Mouse (Mus musculus): ENCODE results near the gene Unc119b. TPM values are rescaled to one million over a fixed set of nuclear protein-coding genes. Genes with fewer than 3 reads are reported as not detected.
"Not testable (repeated sequence)": the region's sequence is repeated elsewhere in the genome, so short reads cannot be mapped to it uniquely, and the experiment has no call there.

The Unc119b gene
- polyA plus RNA-seq, 1 experiment from 2014 or later = 45.4 TPM

GRCm38 (mm10) chr5:115118961-115119570 lies 15.7 kb downstream of the Unc119b start, which contains the start of gene Acads:
Gene Acads (minus strand): TSS chr5:115119346.
- H3K4me3 ChIP-seq (ENCODE audit: low read depth, low read length) = peak within 1 kb of the TSS; percentile 86
- no peak for TF ChIP-seq CTCF (IDR thresholded peaks at IDR 0.05; ENCODE audit: low read depth)

GRCm38 (mm10) chr5:115117467-115117866 lies 17.3 kb downstream of the Unc119b start:
- Histone ChIP-seq H3K9ac (no peak overlapping the region), H3K36me3 (ENCODE audit: insufficient read depth) (peaks cover 23% of the 10 kb centered on the region), H3K9me3 (ENCODE audit: low read depth, low read length) (no peaks in the 10 kb centered on the region), H3K27ac (ENCODE audit: low read depth) (no peak overlapping the region), H3K4me1 (ENCODE audit: insufficient read depth) (peaks cover 2% of the 10 kb centered on the region; the same call in 1 of the 2 replicates), H3K4me3 (ENCODE audit: low read depth, low read length) (no peak overlapping the region), H3K27me3 (ENCODE audit: insufficient read depth, low read length) (no peaks in the 10 kb centered on the region), H3K4me2 (no peak overlapping the region)
- TF ChIP-seq CTCF (IDR thresholded peaks at IDR 0.05; ENCODE audit: low read depth) = no peak; the same call in 1 of the 2 replicates
- 70% methylated on average over 13 of the region's 13 CpGs for WGBS
- ATAC-seq (ENCODE audit: insufficient read depth) (no peak), DNase-seq (no peak)

More at GRCm38 (mm10) chr5:115118961-115119570, 15.7 kb downstream of the Unc119b start, which contains the start of gene Acads:
- WGBS = under 1% methylated on average over 39 of the region's 39 CpGs
- Histone ChIP-seq H3K9me3 (ENCODE audit: low read depth, low read length) (no peaks in the 10 kb centered on the region), H3K27ac (ENCODE audit: low read depth) (peak within 1 kb of the TSS; percentile 65; the same call in 1 of the 2 replicates), H3K36me3 (ENCODE audit: insufficient read depth) (peaks cover 22% of the 10 kb centered on the region), H3K4me1 (ENCODE audit: insufficient read depth) (peaks cover 2% of the 10 kb centered on the region; the same call in 1 of the 2 replicates), H3K4me2 (peak within 1 kb of the TSS; percentile 78), H3K27me3 (ENCODE audit: insufficient read depth, low read length) (no peaks in the 10 kb centered on the region), H3K9ac (peak within 1 kb of the TSS; percentile 85)
- peak; percentile 92 for ATAC-seq (ENCODE audit: insufficient read depth)
- DNase-seq = peak; percentile 90

GRCm38 (mm10) chr5:115116426-115116825 lies 18.3 kb downstream of the Unc119b start:
- WGBS = 77% methylated on average over 3 of the region's 3 CpGs
- Histone ChIP-seq H3K27me3 (ENCODE audit: insufficient read depth, low read length) (no peaks in the 10 kb centered on the region), H3K9ac (no peak overlapping the region), H3K9me3 (ENCODE audit: low read depth, low read length) (no peaks in the 10 kb centered on the region), H3K4me3 (ENCODE audit: low read depth, low read length) (no peak overlapping the region), H3K4me2 (no peak overlapping the region), H3K4me1 (ENCODE audit: insufficient read depth) (peaks cover 2% of the 10 kb centered on the region; the same call in 1 of the 2 replicates), H3K36me3 (ENCODE audit: insufficient read depth) (peaks cover 28% of the 10 kb centered on the region), H3K27ac (ENCODE audit: low read depth) (no peak overlapping the region)
- DNase-seq (no peak), ATAC-seq (ENCODE audit: insufficient read depth) (no peak)
- TF ChIP-seq CTCF (IDR thresholded peaks at IDR 0.05; ENCODE audit: low read depth) = no peak

- no peaks in the 10 kb centered on the region for H3K9me3 ChIP-seq (ENCODE audit: low read depth, low read length)
- peaks cover 2% of the 10 kb centered on the region; the same call in 1 of the 2 replicates for H3K4me1 ChIP-seq (ENCODE audit: insufficient read depth)
- no peak overlapping the region for H3K27ac ChIP-seq (ENCODE audit: low read depth)
- TF ChIP-seq CTCF (IDR thresholded peaks at IDR 0.05; ENCODE audit: low read depth) = no peak
- H3K36me3 ChIP-seq (ENCODE audit: insufficient read depth) = peaks cover 46% of the 10 kb centered on the region
- no peaks in the 10 kb centered on the region for H3K27me3 ChIP-seq (ENCODE audit: insufficient read depth, low read length)
- 93% methylated on average over 8 of the region's 8 CpGs for WGBS
- no peak overlapping the region for H3K4me2 ChIP-seq
- no peak overlapping the region for H3K9ac ChIP-seq
- DNase-seq (no peak), ATAC-seq (ENCODE audit: insufficient read depth) (no peak)
- H3K4me3 ChIP-seq (ENCODE audit: low read depth, low read length) = no peak overlapping the region
These were observed 20.3 kb downstream of the Unc119b start for GRCm38 (mm10) chr5:115114501-115114900.

- no peaks in the 10 kb centered on the region for H3K27me3 ChIP-seq (ENCODE audit: insufficient read depth, low read length)
- no peak for DNase-seq
- no peak for ATAC-seq (ENCODE audit: insufficient read depth)
- H3K9me3 ChIP-seq (ENCODE audit: low read depth, low read length) = no peaks in the 10 kb centered on the region
- H3K4me2 ChIP-seq = no peak overlapping the region
- no peak overlapping the region for H3K4me3 ChIP-seq (ENCODE audit: low read depth, low read length)
- H3K36me3 ChIP-seq (ENCODE audit: insufficient read depth) = peaks cover 46% of the 10 kb centered on the region
- no peak overlapping the region for H3K27ac ChIP-seq (ENCODE audit: low read depth)
- H3K4me1 ChIP-seq (ENCODE audit: insufficient read depth) = no peaks in the 10 kb centered on the region
- WGBS = 95% methylated on average over 12 of the region's 12 CpGs
- no peak for TF ChIP-seq CTCF (IDR thresholded peaks at IDR 0.05; ENCODE audit: low read depth)
- no peak overlapping the region for H3K9ac ChIP-seq
These were observed 21.5 kb downstream of the Unc119b start for GRCm38 (mm10) chr5:115113244-115113643.

- H3K27ac ChIP-seq (ENCODE audit: low read depth) = no peak overlapping the region
- H3K9ac ChIP-seq = no peak overlapping the region
- H3K9me3 ChIP-seq (ENCODE audit: low read depth, low read length) = no peaks in the 10 kb centered on the region
- no peak overlapping the region for H3K4me2 ChIP-seq
- DNase-seq (no peak), ATAC-seq (ENCODE audit: insufficient read depth) (no peak)
- H3K27me3 ChIP-seq (ENCODE audit: insufficient read depth, low read length) = no peaks in the 10 kb centered on the region
- no peak overlapping the region for H3K4me3 ChIP-seq (ENCODE audit: low read depth, low read length)
- H3K36me3 ChIP-seq (ENCODE audit: insufficient read depth) = peaks cover 36% of the 10 kb centered on the region
- WGBS = 88% methylated on average over 8 of the region's 8 CpGs
- no peak for TF ChIP-seq CTCF (IDR thresholded peaks at IDR 0.05; ENCODE audit: low read depth)
- H3K4me1 ChIP-seq (ENCODE audit: insufficient read depth) = no peaks in the 10 kb centered on the region
These were observed 23.6 kb downstream of the Unc119b start for GRCm38 (mm10) chr5:115111156-115111555.

- not testable (repeated sequence) for H3K4me3 ChIP-seq (ENCODE audit: low read depth, low read length); ATAC-seq (ENCODE audit: insufficient read depth)
These were observed 31.5 kb downstream of the Unc119b start for GRCm38 (mm10) chr5:115103253-115103652.

More at GRCm38 (mm10) chr5:115103253-115103652, 31.5 kb downstream of the Unc119b start:
- H3K4me1 ChIP-seq (ENCODE audit: insufficient read depth); H3K9ac ChIP-seq; DNase-seq; H3K27me3 ChIP-seq (ENCODE audit: insufficient read depth, low read length); H3K9me3 ChIP-seq (ENCODE audit: low read depth, low read length); H3K27ac ChIP-seq (ENCODE audit: low read depth); H3K4me2 ChIP-seq: not testable (repeated sequence)
- 94% methylated on average over 23 of the region's 23 CpGs for WGBS
- peaks cover 27% of the 10 kb centered on the region for H3K36me3 ChIP-seq (ENCODE audit: insufficient read depth)

Data from lung, embryonic 14.5 days (tissue).